In the genomic region with DNA sequence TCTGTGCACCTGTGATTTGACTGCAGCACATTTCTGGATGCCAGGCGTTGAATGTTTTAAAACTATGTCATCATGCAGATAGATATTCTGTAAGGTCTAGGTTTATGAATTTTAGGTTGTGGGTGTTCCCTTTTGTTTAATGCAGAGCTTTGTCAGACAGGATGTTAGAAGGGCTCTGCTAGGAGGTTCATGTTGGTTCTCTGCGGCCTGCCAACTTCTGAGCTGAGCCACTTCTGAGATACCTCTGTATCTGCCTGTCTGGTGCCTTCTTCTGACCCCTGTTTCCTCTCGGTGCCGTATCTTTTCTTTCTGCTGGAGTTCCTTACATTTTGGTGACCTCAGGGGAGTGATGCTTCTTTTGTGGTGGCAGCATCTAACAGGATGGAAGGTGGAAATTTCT, we compare ENCODE assay signal across 20 mouse cellular contexts. TPM values are rescaled to one million over a fixed set of nuclear protein-coding genes. Genes with fewer than 3 reads are reported as not detected.
DNase-seq lines count a peak whose midpoint lies in the region; ATAC-seq lines count a peak whose summit lies in the region.
"Had no signal": no experiment of that assay in that cellular context is flagged by ENCODE, and none has a peak within 500 bp of the region (broad histone marks: within the 10 kb centered on the region; RNA-seq: fewer than 3 reads in every experiment).

No protein-coding gene starts in this region.

- ATAC-seq in CD4-positive, CD25-positive, alpha-beta regulatory T cell, adult 4 months: peak; percentile 12
- ATAC-seq in activated CD4-positive, CD25-positive, alpha-beta regulatory T cell, adult 4 months: no peak
- ATAC-seq: forebrain, embryonic 14.5 days; forebrain, postnatal 0 days had no signal

- peak; percentile 44 for DNase-seq in CD4-positive helper T cell, adult 2 months (ENCODE audit: low read depth, low spot score)
- peak; percentile 39 for DNase-seq in induced T-regulatory cell, adult 2 months (ENCODE audit: low read depth)
- peak; percentile 68 for DNase-seq in naive thymus-derived CD4-positive, alpha-beta T cell, adult 2 months (ENCODE audit: low read depth)
- no peak for DNase-seq in yolk sac, embryonic 10.5 days (ENCODE audit: low spot score)
- no peak for DNase-seq in gastrocnemius, postnatal 10 days
- DNase-seq: adrenal gland, adult 2 months; adrenal gland, postnatal 10 days; adrenal gland, postnatal 25 days; B cell, adult 2 months; cerebellum, adult 11 months; cerebellum, adult 18-20 months; cerebellum, adult 8-10 months; cerebellum, adult 9-11 months; cerebellum, postnatal 14 days; cerebellum, postnatal 36 days; embryo, embryonic 11 days; forebrain, postnatal 0 days had no signal

RNA-seq across cellular contexts. Expression of a gene that starts 44.1 kb away (rescaled TPM):
- polyA plus RNA-seq in CD4-positive, CD25-positive, alpha-beta regulatory T cell, adult 4 months (2017; shearing (Covaris generic)): 1 to 10 TPM; 2.7 to 3.0 TPM
- 1 to 10 TPM; 1.9 to 3.2 TPM for polyA plus RNA-seq in activated CD4-positive, CD25-positive, alpha-beta regulatory T cell, adult 4 months (2017; shearing (Covaris generic))
- 1 to 10 TPM; 6.9 to 8.6 TPM for total RNA-seq in gastrocnemius, postnatal 10 days (2021)

Comparison
In these comparisons a context has a peak if more than half of its experiments do, and no peak if none do; other contexts are left out.
1. DNase-seq: peak in CD4-positive helper T cell, adult 2 months (single experiment), induced T-regulatory cell, adult 2 months (single experiment) and naive thymus-derived CD4-positive, alpha-beta T cell, adult 2 months (single experiment); none in yolk sac, embryonic 10.5 days (single experiment) and gastrocnemius, postnatal 10 days (single experiment).